Mouse (Mus musculus): ENCODE results near the gene Ccdc162.

- TF ChIP-seq CTCF (IDR thresholded peaks at IDR 0.05; ENCODE audit: low read depth) (no peak), EP300 (optimal IDR thresholded peaks at IDR 0.05) (no peak)
Observed at GRCm38 (mm10) chr10:41543844-41544243, 172.6 kb downstream of the Ccdc162 start.

Measured in stomach, postnatal 0 days (tissue).